Mouse (Mus musculus): Measurements from ENCODE around the gene Lrrc42. TPM values are rescaled to one million over a fixed set of nuclear protein-coding genes. Genes with fewer than 3 reads are reported as not detected.

Gene Lrrc42
- total and polyA plus RNA-seq, 2 experiments: 6.3 to 11.4 TPM

DNA sequence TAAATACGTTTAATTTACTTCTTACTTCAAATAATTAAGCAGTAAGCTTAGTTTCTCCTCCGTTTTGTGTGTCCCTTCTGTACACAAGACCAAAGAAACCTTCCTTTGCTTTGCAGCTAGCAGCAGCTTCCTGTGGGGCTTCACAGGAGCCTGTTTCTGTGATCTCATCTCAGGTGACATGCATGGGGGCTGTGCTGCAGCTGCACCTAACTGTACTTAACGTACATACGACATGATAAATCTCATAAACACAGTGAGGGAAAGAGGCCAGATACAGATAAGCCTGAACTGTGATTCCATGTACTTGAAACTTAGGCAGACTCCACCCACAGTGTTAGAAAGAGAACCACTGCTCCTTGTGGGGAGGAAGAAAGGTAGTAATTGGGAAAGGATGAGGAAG lies 6.7 kb upstream of the Lrrc42 start:
- H3K27me3 ChIP-seq (ENCODE audit: control insufficient read depth, insufficient read depth, low read length): no peaks in the 10 kb centered on the region
- H3K9ac ChIP-seq (ENCODE audit: low read depth, low read length): no peak overlapping the region
- no peaks in the 10 kb centered on the region; the same call in 1 of the 2 replicates for H3K79me2 ChIP-seq (ENCODE audit: control insufficient read depth, insufficient read depth, low read length)
- no peak overlapping the region for H3K27ac ChIP-seq (replicated peaks; ENCODE audit: insufficient read depth, low read depth, low read length)
- no peaks in the 10 kb centered on the region for H3K36me3 ChIP-seq (ENCODE audit: control insufficient read depth, insufficient read depth, low read length)
- no peak for DNase-seq (ENCODE audit: extremely low read depth, low read depth, low spot score)
- H3K4me1 ChIP-seq (ENCODE audit: control insufficient read depth, insufficient read depth, low read length): no peaks in the 10 kb centered on the region
- TF ChIP-seq CTCF (IDR thresholded peaks at IDR 0.05; ENCODE audit: low read depth, low read length) (no peak), POLR2A (IDR thresholded peaks at IDR 0.05; ENCODE audit: extremely low read depth, insufficient read depth, low read length) (no peak)
- WGBS: 67% methylated on average over 4 of the region's 4 CpGs
- no peak overlapping the region for H3K4me3 ChIP-seq (ENCODE audit: insufficient read depth, low read depth, low read length)

DNA sequence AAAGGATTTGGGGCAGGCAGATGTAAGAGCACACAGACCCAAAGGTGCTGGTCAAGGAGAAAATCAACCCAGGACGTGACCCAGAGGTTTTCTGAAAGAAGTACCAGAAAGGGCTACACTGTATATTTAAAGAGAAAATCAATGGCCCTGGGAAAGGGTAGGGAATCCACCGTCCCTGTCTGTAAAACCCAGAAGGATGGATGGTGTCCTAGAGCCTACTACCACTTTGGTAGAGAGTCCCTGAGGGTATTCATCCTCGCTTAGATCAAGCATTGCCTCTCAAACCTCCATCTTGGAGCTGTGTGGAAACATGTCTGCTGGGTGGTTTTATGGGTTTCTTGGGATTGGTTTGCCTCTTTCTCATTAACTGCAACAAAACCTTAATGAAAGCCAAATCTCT lies 1.1 kb upstream of the Lrrc42 start:
- Histone ChIP-seq H3K4me3 (ENCODE audit: insufficient read depth, low read depth, low read length) (peak overlapping the region; percentile 79; the same call in 1 of the 2 replicates), H3K79me2 (ENCODE audit: control insufficient read depth, insufficient read depth, low read length) (peaks cover 17% of the 10 kb centered on the region; the same call in 1 of the 2 replicates), H3K9ac (ENCODE audit: low read depth, low read length) (no peak overlapping the region), H3K4me1 (ENCODE audit: control insufficient read depth, insufficient read depth, low read length) (peaks cover 13% of the 10 kb centered on the region), H3K27ac (replicated peaks; ENCODE audit: insufficient read depth, low read depth, low read length) (no peak overlapping the region), H3K27me3 (ENCODE audit: control insufficient read depth, insufficient read depth, low read length) (no peaks in the 10 kb centered on the region), H3K36me3 (ENCODE audit: control insufficient read depth, insufficient read depth, low read length) (no peaks in the 10 kb centered on the region)
- no peak for TF ChIP-seq POLR2A (IDR thresholded peaks at IDR 0.05; ENCODE audit: extremely low read depth, insufficient read depth, low read length)
- no peak for TF ChIP-seq CTCF (IDR thresholded peaks at IDR 0.05; ENCODE audit: low read depth, low read length)
- WGBS: 56% methylated on average over 3 of the region's 3 CpGs
- no peak for DNase-seq (ENCODE audit: extremely low read depth, low read depth, low spot score)

DNA sequence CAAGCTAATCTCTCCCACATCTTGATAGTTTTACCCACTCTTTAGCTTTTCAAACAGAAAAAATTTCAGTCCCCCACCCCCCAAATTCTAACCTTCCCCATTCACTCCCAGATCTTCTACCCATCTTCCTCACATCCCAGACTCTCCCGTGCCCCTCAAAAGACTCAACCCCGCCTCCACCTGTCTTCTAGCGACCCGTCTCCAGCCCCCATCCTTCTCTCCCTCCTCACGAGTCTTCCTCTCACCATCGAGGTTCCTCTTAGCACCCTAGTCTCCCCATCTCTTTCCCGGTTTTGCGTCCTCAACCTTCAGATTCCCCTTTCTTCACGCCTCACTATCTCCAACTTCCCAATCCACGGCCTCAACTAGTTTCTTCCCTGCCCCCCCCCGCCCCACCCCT lies 810 bp downstream of the Lrrc42 start:
- Histone ChIP-seq H3K27ac (replicated peaks; ENCODE audit: insufficient read depth, low read depth, low read length) (no peak overlapping the region), H3K9ac (ENCODE audit: low read depth, low read length) (peak overlapping the region; percentile 85), H3K79me2 (ENCODE audit: control insufficient read depth, insufficient read depth, low read length) (peaks cover 19% of the 10 kb centered on the region; the same call in 1 of the 2 replicates), H3K4me3 (ENCODE audit: insufficient read depth, low read depth, low read length) (peak overlapping the region; percentile 79), H3K27me3 (ENCODE audit: control insufficient read depth, insufficient read depth, low read length) (no peaks in the 10 kb centered on the region), H3K4me1 (ENCODE audit: control insufficient read depth, insufficient read depth, low read length) (peaks cover 20% of the 10 kb centered on the region), H3K36me3 (ENCODE audit: control insufficient read depth, insufficient read depth, low read length) (no peaks in the 10 kb centered on the region)
- DNase-seq (ENCODE audit: extremely low read depth, low read depth, low spot score): no peak
- WGBS: under 1% methylated on average over 11 of the region's 11 CpGs
- no peak for TF ChIP-seq POLR2A (IDR thresholded peaks at IDR 0.05; ENCODE audit: extremely low read depth, insufficient read depth, low read length)
- TF ChIP-seq CTCF (IDR thresholded peaks at IDR 0.05; ENCODE audit: low read depth, low read length): no peak

DNA sequence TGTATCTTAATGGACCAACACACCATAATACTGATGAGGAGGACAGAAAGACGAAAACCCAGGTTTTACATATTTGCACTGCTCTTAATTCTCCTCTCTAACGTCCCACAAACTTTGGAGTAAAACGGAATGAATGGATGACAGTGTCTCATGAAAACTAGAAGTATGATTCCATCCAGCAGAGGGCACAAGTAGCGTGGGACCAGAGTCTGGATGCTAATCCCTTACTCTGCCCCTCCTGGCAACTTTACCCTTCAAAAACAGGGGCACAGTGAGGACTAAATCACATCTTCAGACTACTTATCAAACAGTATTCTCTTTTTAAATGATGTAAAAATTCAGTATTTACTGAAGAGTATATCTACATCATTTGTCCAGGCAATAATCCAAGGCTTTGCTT lies 2.8 kb downstream of the Lrrc42 start:
- no peak overlapping the region for H3K9ac ChIP-seq (ENCODE audit: low read depth, low read length)
- H3K4me3 ChIP-seq (ENCODE audit: insufficient read depth, low read depth, low read length): no peak overlapping the region
- no peak for TF ChIP-seq POLR2A (IDR thresholded peaks at IDR 0.05; ENCODE audit: extremely low read depth, insufficient read depth, low read length)
- peak; percentile 44; the same call in 1 of the 2 replicates for TF ChIP-seq CTCF (IDR thresholded peaks at IDR 0.05; ENCODE audit: low read depth, low read length)
- peaks cover 29% of the 10 kb centered on the region for H3K4me1 ChIP-seq (ENCODE audit: control insufficient read depth, insufficient read depth, low read length)
- 18% methylated on average over 4 of the region's 4 CpGs for WGBS
- no peaks in the 10 kb centered on the region for H3K27me3 ChIP-seq (ENCODE audit: control insufficient read depth, insufficient read depth, low read length)
- H3K79me2 ChIP-seq (ENCODE audit: control insufficient read depth, insufficient read depth, low read length): peaks cover 19% of the 10 kb centered on the region; the same call in 1 of the 2 replicates
- H3K27ac ChIP-seq (replicated peaks; ENCODE audit: insufficient read depth, low read depth, low read length): no peak overlapping the region
- DNase-seq (ENCODE audit: extremely low read depth, low read depth, low spot score): peak; percentile 43
- no peaks in the 10 kb centered on the region for H3K36me3 ChIP-seq (ENCODE audit: control insufficient read depth, insufficient read depth, low read length)

DNA sequence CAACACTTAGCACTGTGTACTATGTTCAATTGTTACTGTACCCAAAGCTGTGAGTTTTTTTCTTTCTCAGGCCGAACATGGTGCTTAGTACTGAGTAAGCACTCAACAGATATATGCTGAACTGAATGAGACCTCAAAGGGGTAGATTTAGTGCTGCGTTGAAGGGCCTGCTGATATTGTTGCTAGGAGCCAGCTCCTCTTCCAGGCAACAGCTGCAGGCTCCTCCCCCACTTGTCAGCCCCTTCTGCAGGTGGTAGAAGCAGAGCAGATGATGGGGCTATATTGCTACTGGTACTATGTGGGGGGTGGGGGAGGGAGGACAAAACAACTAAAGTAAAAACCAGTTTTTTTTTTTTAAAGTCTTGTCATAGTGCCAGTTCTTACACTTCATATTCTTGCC lies 3.9 kb downstream of the Lrrc42 start:
- H3K27me3 ChIP-seq (ENCODE audit: control insufficient read depth, insufficient read depth, low read length): no peaks in the 10 kb centered on the region
- H3K79me2 ChIP-seq (ENCODE audit: control insufficient read depth, insufficient read depth, low read length): peaks cover 18% of the 10 kb centered on the region; the same call in 1 of the 2 replicates
- 67% methylated on average over 2 of the region's 2 CpGs for WGBS
- H3K36me3 ChIP-seq (ENCODE audit: control insufficient read depth, insufficient read depth, low read length): no peaks in the 10 kb centered on the region
- H3K27ac ChIP-seq (replicated peaks; ENCODE audit: insufficient read depth, low read depth, low read length): no peak overlapping the region
- no peak overlapping the region for H3K4me3 ChIP-seq (ENCODE audit: insufficient read depth, low read depth, low read length)
- no peak overlapping the region for H3K9ac ChIP-seq (ENCODE audit: low read depth, low read length)
- DNase-seq (ENCODE audit: extremely low read depth, low read depth, low spot score): no peak
- peaks cover 32% of the 10 kb centered on the region for H3K4me1 ChIP-seq (ENCODE audit: control insufficient read depth, insufficient read depth, low read length)
- no peak for TF ChIP-seq CTCF (IDR thresholded peaks at IDR 0.05; ENCODE audit: low read depth, low read length)
- no peak for TF ChIP-seq POLR2A (IDR thresholded peaks at IDR 0.05; ENCODE audit: extremely low read depth, insufficient read depth, low read length)

DNA sequence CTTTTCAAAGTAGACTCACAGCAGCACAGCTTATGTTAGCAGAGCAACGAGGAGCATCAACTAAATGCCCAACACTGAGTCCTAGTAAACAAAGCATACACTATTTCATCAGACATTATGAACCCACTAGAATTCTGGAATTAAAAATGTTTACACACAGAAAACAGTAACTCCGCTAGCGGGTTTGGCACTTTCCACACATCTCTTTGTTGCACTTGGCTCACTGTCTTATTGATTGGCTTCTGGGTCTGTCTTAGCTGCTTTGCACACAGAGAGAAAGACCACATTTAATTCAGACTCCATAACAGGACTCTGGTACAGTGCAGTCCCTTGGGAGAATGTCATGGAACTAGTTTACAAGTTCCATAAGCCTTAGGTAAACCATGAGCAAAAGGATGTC lies 5.3 kb downstream of the Lrrc42 start:
- Histone ChIP-seq H3K79me2 (ENCODE audit: control insufficient read depth, insufficient read depth, low read length) (peaks cover 13% of the 10 kb centered on the region; the same call in 1 of the 2 replicates), H3K4me1 (ENCODE audit: control insufficient read depth, insufficient read depth, low read length) (peaks cover 29% of the 10 kb centered on the region), H3K4me3 (ENCODE audit: insufficient read depth, low read depth, low read length) (no peak overlapping the region), H3K36me3 (ENCODE audit: control insufficient read depth, insufficient read depth, low read length) (no peaks in the 10 kb centered on the region), H3K27me3 (ENCODE audit: control insufficient read depth, insufficient read depth, low read length) (no peaks in the 10 kb centered on the region), H3K9ac (ENCODE audit: low read depth, low read length) (no peak overlapping the region), H3K27ac (replicated peaks; ENCODE audit: insufficient read depth, low read depth, low read length) (peak overlapping the region; percentile 88; the same call in 1 of the 2 replicates)
- TF ChIP-seq POLR2A (IDR thresholded peaks at IDR 0.05; ENCODE audit: extremely low read depth, insufficient read depth, low read length): no peak
- no peak for TF ChIP-seq CTCF (IDR thresholded peaks at IDR 0.05; ENCODE audit: low read depth, low read length)
- WGBS: 22% methylated on average over 3 of the region's 3 CpGs
- DNase-seq (ENCODE audit: extremely low read depth, low read depth, low spot score): peak; percentile 96
